Mouse (Mus musculus) gastrocnemius, adult 2 months (tissue): ENCODE data around the gene Dnpep. TPM values are rescaled to one million over a fixed set of nuclear protein-coding genes. Genes with fewer than 3 reads are reported as not detected.

Experiments used
- DNase-seq: peaks from one replicate; pipeline ENCODE4 v3.0.0; 2022
- H3K27ac ChIP-seq: fragments of 200-600 bp; 2 replicates; pipeline ENCODE4 v1.8.1; 2022; ENCODE audit warnings: mild to moderate bottlenecking
- H3K4me3 ChIP-seq: fragments of 200-600 bp; 2 replicates; pipeline ENCODE4 v1.8.1; 2022; ENCODE audit warnings: mild to moderate bottlenecking, moderate library complexity
- CTCF ChIP-seq: fragments of 200-600 bp; IDR thresholded peaks from 2 replicates; pipeline ENCODE4 v1.8.1; 2022; ENCODE audit warnings: antibody characterized with exemption, mild to moderate bottlenecking, moderate library complexity
- intact Hi-C: fragments of 180-260 bp; cut with DNase I; formaldehyde crosslinking; loops from one replicate; pipeline ENCODE4 v1.15.1; 2025
- total RNA-seq, 2 experiments: library from RNA; stranded (reverse); gene quantifications; 2 replicates each; pipeline ENCODE4 v1.2.3; 2021

The Dnpep gene
- total RNA-seq, 2 experiments from 2014 or later, result 40.9 to 49.6 TPM

- H3K4me3 ChIP-seq, result no peak overlapping the region
- intact Hi-C loops, result no loop called here
- TF ChIP-seq CTCF, result no peak
- H3K27ac ChIP-seq, result no peak overlapping the region
- no peak for DNase-seq
Measured at GRCm38 (mm10) chr1:75289888-75290431, 27.8 kb downstream of the Dnpep start.

DNA sequence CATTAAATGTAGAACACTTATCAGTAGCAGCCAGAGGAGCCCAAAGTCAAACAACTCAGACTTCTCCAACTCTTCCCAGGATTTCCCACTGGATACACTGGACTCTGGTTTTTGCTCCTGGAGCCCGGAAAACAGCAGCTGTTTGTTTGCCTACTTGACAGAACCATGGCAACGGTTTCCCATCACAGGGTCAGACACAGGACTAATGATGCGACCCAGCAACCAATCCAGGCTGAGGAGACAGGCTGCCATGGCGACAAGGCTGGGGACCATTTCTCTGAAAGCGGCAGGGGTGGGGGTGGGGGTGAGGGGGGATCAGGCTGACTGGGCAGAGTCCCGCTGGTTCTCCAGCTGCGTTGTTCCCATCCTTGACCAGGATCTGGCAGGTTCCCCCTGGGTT, 28.4 kb downstream of the Dnpep start:
- intact Hi-C loops, result no loop called here
- Histone ChIP-seq H3K4me3 (no peak overlapping the region), H3K27ac (no peak overlapping the region)
- no peak for DNase-seq
- no peak for TF ChIP-seq CTCF

- Histone ChIP-seq H3K27ac (no peak overlapping the region), H3K4me3 (no peak overlapping the region)
- intact Hi-C loops, result no loop called here
- DNase-seq, result no peak
- TF ChIP-seq CTCF, result no peak
Measured at GRCm38 (mm10) chr1:75284911-75285310, 32.9 kb downstream of the Dnpep start.

- no peak for DNase-seq
- no peak for TF ChIP-seq CTCF
- no peak overlapping the region for H3K4me3 ChIP-seq
- H3K27ac ChIP-seq, result no peak overlapping the region
- intact Hi-C loops, result no loop called here
Measured at GRCm38 (mm10) chr1:75283017-75283416, 34.8 kb downstream of the Dnpep start.

GRCm38 (mm10) chr1:75278228-75278627, 39.6 kb downstream of the Dnpep start, which contains the start of gene Resp18:
Gene Resp18, minus strand, starts transcription at chr1:75278415.
- Histone ChIP-seq H3K27ac (no peak within 1 kb of the TSS), H3K4me3 (no peak within 1 kb of the TSS)
- intact Hi-C loops, result no loop called here
- TF ChIP-seq CTCF, result no peak
- no peak for DNase-seq

- TF ChIP-seq CTCF, result no peak
- Histone ChIP-seq H3K4me3 (no peak overlapping the region), H3K27ac (no peak overlapping the region)
- peak; percentile 50 for DNase-seq
- intact Hi-C loops, result no loop called here
Measured at GRCm38 (mm10) chr1:75277195-75278188, 40.3 kb downstream of the Dnpep start.

DNA sequence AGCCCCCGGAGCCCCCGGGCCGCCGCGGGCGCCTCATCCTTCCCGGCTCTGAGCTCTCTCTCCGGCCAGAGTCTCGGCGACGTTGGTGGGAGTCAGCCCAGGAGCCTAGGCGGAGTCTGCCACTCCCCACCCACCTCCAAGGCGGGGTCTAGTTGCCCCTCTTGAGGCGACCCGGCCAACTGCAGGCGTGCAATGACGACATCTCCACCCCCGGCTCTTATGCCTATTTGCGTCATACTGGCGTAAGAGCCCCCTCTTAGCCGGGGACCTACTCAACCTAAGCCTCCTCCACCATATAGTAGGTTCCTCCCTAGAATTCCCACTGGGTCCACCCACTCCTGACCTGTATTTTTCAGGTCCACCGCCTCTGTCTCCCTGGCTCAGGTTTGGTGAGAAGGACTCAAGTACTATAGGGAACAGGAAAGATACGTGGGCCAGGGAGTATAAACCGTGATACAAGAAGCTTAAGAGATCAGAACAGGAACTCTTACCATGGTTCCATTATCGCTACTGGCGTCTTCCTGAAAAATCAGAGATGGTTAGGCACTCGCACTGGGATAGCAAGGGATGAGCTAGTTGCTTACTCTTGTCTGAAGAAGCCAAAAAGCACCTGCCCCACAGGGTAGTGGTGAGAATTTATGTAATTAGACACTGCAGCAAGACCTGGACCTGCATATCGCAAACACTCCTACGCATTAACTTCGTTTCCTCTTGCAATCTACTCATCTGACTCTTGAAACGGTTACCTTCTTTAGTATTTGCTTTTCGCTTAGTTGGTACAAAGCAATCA, 53.5 kb downstream of the Dnpep start, which contains the start of gene Ptprn:
Gene Ptprn, minus strand, starts transcription at position 412 of the 790 bp plus-strand sequence.
- DNase-seq, result no peak
- intact Hi-C loops, result no loop called here
- Histone ChIP-seq H3K27ac (no peak within 1 kb of the TSS), H3K4me3 (no peak within 1 kb of the TSS)
- no peak for TF ChIP-seq CTCF

DNA sequence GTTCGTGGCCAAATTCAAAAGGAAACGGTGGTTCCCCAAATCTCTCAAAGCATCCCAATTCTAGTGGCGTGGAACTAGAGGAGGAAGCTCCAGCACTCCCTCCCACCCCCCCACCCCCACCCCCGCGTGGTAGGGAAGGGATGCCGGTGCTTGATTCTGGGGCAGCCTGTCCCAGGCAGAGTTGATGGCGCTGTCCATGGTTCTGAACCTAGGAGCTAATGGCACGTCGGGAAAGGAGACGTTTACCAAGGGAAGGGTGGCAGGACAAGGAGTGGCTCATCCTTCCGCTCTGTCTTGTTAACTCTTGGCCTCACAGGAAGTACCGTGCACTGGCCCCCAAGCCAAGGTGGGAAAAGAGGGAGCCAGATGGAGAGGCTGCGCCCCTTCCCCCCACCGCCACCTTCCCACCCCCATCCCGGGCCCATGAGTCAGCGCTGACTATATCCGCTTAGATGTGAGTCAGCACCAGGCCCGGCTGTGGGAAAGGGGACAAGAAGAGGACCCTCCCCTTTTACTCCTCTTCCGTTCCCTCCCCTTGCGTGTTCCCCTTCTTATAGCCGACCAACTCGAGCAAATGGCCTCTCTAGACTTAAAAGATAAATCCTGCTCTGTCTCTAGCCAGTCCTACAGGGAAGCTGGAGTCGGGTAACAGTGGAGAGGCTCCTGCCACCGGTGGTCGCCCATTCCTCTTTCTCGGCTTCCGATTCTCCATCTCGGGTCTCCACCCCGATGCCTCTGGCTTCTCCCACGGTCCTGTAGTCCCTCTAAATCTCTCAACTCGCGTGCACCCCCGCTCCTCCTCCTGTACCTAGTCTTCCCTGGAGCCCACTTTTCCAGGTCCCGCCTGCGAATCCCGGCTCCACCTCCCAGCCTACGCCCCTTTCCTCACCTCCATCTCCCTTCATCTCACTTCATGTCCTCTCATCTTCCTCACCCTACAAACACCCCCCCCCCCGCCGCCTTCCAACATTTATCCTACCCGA, 54.5 kb downstream of the Dnpep start:
- no peak overlapping the region for H3K27ac ChIP-seq
- no peak for TF ChIP-seq CTCF
- H3K4me3 ChIP-seq, result no peak overlapping the region

GRCm38 (mm10) chr1:75261278-75261677, 56.5 kb downstream of the Dnpep start:
- no peak for TF ChIP-seq CTCF
- intact Hi-C loops, result no loop called here
- no peak overlapping the region for H3K27ac ChIP-seq
- no peak for DNase-seq
- H3K4me3 ChIP-seq, result no peak overlapping the region

More for the DNA sequence above, 54.5 kb downstream of the Dnpep start:
- DNase-seq, result peak; percentile 70
- intact Hi-C loops, result no loop called here

Other genes starting within 250 kb of the Dnpep start
- gene Nhej1, start 192.8 kb downstream of the Dnpep start, total RNA-seq, result 1 to 10 TPM; 4.5 to 6.6 TPM
- not detected for gene Slc23a3, start 184.1 kb downstream of the Dnpep start, total RNA-seq
- 10 to 100 TPM; 14.0 to 14.4 TPM for gene Cnppd1, start 175.3 kb downstream of the Dnpep start, total RNA-seq
- 10 to 100 TPM in 1 of 2 experiments, 1 to 10 TPM in 1; 7.7 to 11.5 TPM for gene Retreg2, start 175.2 kb downstream of the Dnpep start, total RNA-seq
- gene Zfand2b, start 149.3 kb downstream of the Dnpep start, total RNA-seq, result 10 to 100 TPM; 14.6 to 17.7 TPM
- gene Abcb6, start 137.6 kb downstream of the Dnpep start, total RNA-seq, result 10 to 100 TPM; 18.9 to 20.4 TPM
- 1 to 10 TPM; 5.5 to 5.9 TPM for gene Ankzf1, start 125.8 kb downstream of the Dnpep start, total RNA-seq
- gene Atg9a, start 125.8 kb downstream of the Dnpep start, total RNA-seq, result 100 to 1,000 TPM; 107 to 113 TPM
- 1 to 10 TPM; 1.0 to 1.5 TPM for gene Glb1l, start 107.2 kb downstream of the Dnpep start, total RNA-seq
- 10 to 100 TPM; 18.8 to 20.2 TPM for gene Stk16, start 107.2 kb downstream of the Dnpep start, total RNA-seq
- 1,000 to 10,000 TPM; 1,043 to 1,330 TPM for gene Tuba4a, start 98.1 kb downstream of the Dnpep start, total RNA-seq
- not detected for gene A630095N17Rik, start 85.9 kb downstream of the Dnpep start, total RNA-seq
- 10 to 100 TPM; 83.2 to 88.9 TPM for gene Dnajb2, start 81.6 kb downstream of the Dnpep start, total RNA-seq
- not detected for gene Ptprn, start 53.5 kb downstream of the Dnpep start, total RNA-seq
- not detected for gene Resp18, start 39.6 kb downstream of the Dnpep start, total RNA-seq
- gene Des, start 42.3 kb upstream of the Dnpep start, total RNA-seq, result 1,000 to 10,000 TPM; 2,035 to 2,198 TPM
- 100 to 1,000 TPM; 268 to 311 TPM for gene Speg, start 57.3 kb upstream of the Dnpep start, total RNA-seq
- 10 to 100 TPM; 41.1 to 42.7 TPM for gene Gmppa, start 117.9 kb upstream of the Dnpep start, total RNA-seq
- not detected for gene Asic4, start 132.4 kb upstream of the Dnpep start, total RNA-seq
- 1 to 10 TPM; 3.0 to 6.2 TPM for gene Chpf, start 161.3 kb upstream of the Dnpep start, total RNA-seq
- gene Tmem198, start 161.5 kb upstream of the Dnpep start, total RNA-seq, result not detected
- 10 to 100 TPM; 28.4 to 41.4 TPM for gene Obsl1, start 188.5 kb upstream of the Dnpep start, total RNA-seq
- 1 to 10 TPM; 1.3 to 2.2 TPM for gene Inha, start 189.1 kb upstream of the Dnpep start, total RNA-seq
- gene Stk11ip, start 203.5 kb upstream of the Dnpep start, total RNA-seq, result 1 to 10 TPM; 6.2 to 8.4 TPM
- gene Slc4a3, start 228.3 kb upstream of the Dnpep start, total RNA-seq, result 10 to 100 TPM in 1 of 2 experiments, 1 to 10 TPM in 1; 7.2 to 11.9 TPM